Mouse (Mus musculus) megakaryocyte, embryonic 14.5 days (primary cell): ENCODE results near the gene Zranb1.

ENCODE experiments used
- FLI1 ChIP-seq: IDR thresholded peaks from 2 replicates; pipeline ENCODE4 v1.6.1; 2012; ENCODE audit warnings: low read length, inconsistent platforms, mixed read lengths
- GATA1 ChIP-seq: IDR thresholded peaks from 3 replicates; pipeline ENCODE4 v1.6.1; 2012; ENCODE audit warnings: mixed read lengths, low read length, inconsistent platforms, borderline replicate concordance

DNA sequence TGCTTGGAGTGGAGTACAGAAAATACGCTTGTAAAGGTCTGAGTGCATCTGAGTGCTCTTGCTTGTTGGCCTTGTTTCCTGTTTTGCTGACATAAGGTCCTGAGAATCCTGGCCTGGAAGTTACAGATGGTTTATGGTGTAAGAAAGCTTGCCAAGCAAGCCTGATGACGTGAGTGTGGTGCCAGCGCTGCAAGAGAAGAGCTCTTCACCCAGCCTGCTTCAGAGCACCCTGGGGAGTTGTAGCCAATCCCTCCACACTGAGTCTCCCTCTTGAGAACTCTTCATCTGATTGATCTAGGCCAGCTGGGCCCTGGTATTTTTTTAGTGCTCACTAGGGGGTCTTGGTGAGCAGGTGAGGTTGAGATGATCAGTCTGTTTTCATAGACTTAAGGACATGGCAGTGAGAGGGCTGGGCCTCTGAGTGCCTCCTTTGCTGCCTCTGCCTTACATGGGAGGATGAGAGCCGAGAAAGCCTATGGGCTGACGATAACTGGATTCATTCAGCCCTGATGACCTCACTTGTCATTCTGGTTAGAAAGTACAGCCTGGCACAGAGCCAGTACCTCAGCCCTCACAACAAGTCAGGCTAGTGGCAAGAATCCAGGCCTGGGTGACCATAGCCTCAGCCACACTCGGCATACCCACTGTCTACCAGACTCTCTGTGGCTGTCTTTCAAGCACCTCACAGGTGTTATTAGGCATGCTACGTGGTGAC lies 35.9 kb upstream of the Zranb1 start:
- TF ChIP-seq GATA1 (no peak), FLI1 (no peak)
